Mouse (Mus musculus): ENCODE data around the gene Sorcs2.

- TF ChIP-seq POLR2A (IDR thresholded peaks at IDR 0.05; ENCODE audit: control insufficient read depth, extremely low read depth, insufficient read depth, low read length, poor library complexity) (no peak), CTCF (IDR thresholded peaks at IDR 0.05; ENCODE audit: borderline replicate concordance, control insufficient read depth, extremely low read depth, insufficient read depth, low read length, poor library complexity) (no peak)
Observed at GRCm38 (mm10) chr5:36359535-36360243, 38.2 kb downstream of the Sorcs2 start.

Data from thymus, adult 2 months (tissue).